Mouse (Mus musculus): ENCODE results near the gene Tmem262. TPM values are rescaled to one million over a fixed set of nuclear protein-coding genes. Genes with fewer than 3 reads are reported as not detected.

Gene Tmem262
- total and polyA plus RNA-seq, 3 experiments: not detected

DNA sequence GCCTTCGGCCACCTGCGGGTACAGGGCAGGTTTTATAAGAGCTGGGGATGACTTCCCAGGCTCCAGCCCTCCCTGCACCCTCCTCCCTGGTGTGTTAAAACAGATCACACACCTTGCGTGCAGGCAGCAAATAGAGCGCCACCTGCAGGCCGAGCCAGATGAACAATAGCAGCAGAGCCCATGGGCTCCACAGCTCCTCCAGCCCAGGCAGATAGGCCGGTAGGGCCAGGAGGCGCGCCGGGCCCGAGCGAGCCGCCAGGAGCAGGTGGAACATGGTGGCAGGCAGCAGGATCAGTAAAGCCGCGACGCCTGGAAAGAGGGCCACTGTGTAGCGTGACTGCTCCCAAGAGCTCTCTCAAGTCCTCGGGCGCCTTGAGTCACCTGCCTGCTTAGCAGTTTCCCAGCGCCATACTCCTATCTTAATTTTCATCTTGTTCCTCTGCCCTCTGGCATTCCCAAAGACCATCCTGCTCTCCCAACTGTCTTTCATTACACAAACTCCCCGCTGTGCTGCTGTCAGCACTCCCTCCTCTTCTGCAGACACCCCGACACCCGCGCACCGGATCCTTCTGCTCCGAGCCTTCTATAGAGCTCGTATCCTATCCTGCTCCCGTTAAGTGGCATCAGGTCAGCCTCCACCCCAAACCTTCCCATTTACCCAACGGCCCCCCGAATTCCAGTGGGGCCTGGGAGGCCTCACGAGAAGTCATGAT is 12.7 kb upstream of the Tmem262 start:
- Histone ChIP-seq H3K27me3 (ENCODE audit: insufficient read depth, low read length) (no peaks in the 10 kb centered on the region), H3K9me3 (replicated peaks) (no peaks in the 10 kb centered on the region), H3K4me1 (ENCODE audit: insufficient read depth, low read depth, low read length) (peaks cover 61% of the 10 kb centered on the region), H3K4me3 (ENCODE audit: low read depth, low read length) (peak overlapping the region; percentile 76), H3K36me3 (replicated peaks) (peaks cover 77% of the 10 kb centered on the region)
- DNase-seq (ENCODE audit: low spot score) (peak; percentile 88), ATAC-seq (ENCODE audit: extremely low read depth, insufficient number of reproducible peaks, low FRiP score, poor library complexity, severe bottlenecking) (peak; percentile 30; the same call in 1 of the 2 replicates)
- TF ChIP-seq TAL1 (conservative IDR thresholded peaks at IDR 0.05; ENCODE audit: low read depth, low read length): no peak
- TF ChIP-seq POLR2AphosphoS5 (IDR thresholded peaks at IDR 0.05; ENCODE audit: insufficient replicate concordance, low read depth, low read length): peak; percentile 6; the same call in 1 of the 2 replicates
- TF ChIP-seq CTCF (IDR thresholded peaks at IDR 0.05; ENCODE audit: low read depth, low read length): peak; percentile 56
- TF ChIP-seq GATA1 (IDR thresholded peaks at IDR 0.05; ENCODE audit: borderline replicate concordance, low read length): no peak
- TF ChIP-seq GATA2 (IDR thresholded peaks at IDR 0.05; ENCODE audit: borderline replicate concordance, low read depth, low read length): no peak

DNA sequence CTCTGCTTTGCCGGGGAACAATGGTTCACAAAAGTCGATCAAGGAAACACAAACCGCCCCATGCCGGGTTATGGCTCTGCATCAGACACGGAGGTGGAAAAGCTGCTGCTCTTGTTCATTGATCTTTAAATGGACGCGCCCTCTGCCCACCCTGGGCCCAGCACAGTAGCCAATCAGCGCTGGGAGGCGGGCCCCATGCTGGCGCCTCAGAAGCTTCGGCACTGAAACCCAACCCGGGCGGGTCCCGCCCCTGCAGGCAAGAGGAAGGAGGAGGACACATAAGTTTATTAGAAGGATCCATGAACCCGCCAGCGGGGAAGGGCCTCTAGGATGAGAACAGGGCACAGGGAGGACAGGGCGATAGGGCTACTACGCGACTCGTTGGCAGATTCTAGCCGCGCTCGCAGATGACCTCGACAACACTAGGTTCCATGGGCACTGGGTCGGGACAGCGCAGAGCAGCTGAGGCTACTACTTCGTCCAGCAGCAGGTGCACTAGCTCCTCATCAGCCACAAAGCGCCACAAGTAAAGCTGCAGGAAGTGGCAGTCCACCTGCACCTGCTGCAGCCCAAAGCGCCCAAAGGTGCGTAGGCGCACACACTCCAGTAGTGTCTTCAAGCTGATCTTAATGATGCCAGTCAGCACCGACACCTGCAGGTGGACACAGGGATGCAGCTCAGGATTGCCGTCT is 12.0 kb upstream of the Tmem262 start, which contains the start of gene Tm7sf2:
TSS of gene Tm7sf2 (minus strand) at position 650 of the 692 bp plus-strand sequence.
- H3K4me1 ChIP-seq (ENCODE audit: insufficient read depth, low read depth, low read length): peaks cover 54% of the 10 kb centered on the region
- peaks cover 75% of the 10 kb centered on the region for H3K36me3 ChIP-seq (replicated peaks)
- no peaks in the 10 kb centered on the region for H3K27me3 ChIP-seq (ENCODE audit: insufficient read depth, low read length)
- H3K9me3 ChIP-seq (replicated peaks): no peaks in the 10 kb centered on the region
- H3K4me3 ChIP-seq (ENCODE audit: low read depth, low read length): peak within 1 kb of the TSS; percentile 76
- no peak for TF ChIP-seq CTCF (IDR thresholded peaks at IDR 0.05; ENCODE audit: low read depth, low read length)
- no peak for TF ChIP-seq GATA2 (IDR thresholded peaks at IDR 0.05; ENCODE audit: borderline replicate concordance, low read depth, low read length)
- TF ChIP-seq GATA1 (IDR thresholded peaks at IDR 0.05; ENCODE audit: borderline replicate concordance, low read length): no peak
- peak; percentile 98 for DNase-seq (ENCODE audit: low spot score)
- ATAC-seq (ENCODE audit: extremely low read depth, insufficient number of reproducible peaks, low FRiP score, poor library complexity, severe bottlenecking): peak; percentile 92

DNA sequence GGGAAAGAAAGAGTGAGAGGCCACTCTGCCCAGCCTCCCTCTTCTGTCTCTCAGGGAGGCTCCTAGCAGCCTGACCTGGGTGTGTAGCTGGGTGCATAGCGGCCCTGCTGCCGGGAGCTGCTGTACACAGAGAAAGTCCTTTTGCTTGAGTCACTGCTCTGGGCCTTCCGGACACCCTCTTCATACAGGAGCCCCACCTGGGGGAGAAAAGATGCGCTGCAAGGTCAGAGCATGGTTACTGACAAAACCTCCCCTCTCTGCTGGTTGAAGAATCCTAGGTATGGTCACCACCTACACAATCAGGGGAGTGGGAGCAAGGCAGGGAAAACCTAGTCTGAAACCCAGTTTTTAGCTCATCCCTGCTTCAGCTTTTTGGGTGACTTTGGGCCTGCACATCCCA is 10.9 kb upstream of the Tmem262 start:
- Histone ChIP-seq H3K4me1 (ENCODE audit: insufficient read depth, low read depth, low read length) (peaks cover 43% of the 10 kb centered on the region), H3K27me3 (ENCODE audit: insufficient read depth, low read length) (no peaks in the 10 kb centered on the region), H3K4me3 (ENCODE audit: low read depth, low read length) (no peak overlapping the region), H3K9me3 (replicated peaks) (no peaks in the 10 kb centered on the region), H3K36me3 (replicated peaks) (peaks cover 75% of the 10 kb centered on the region)
- ATAC-seq (ENCODE audit: extremely low read depth, insufficient number of reproducible peaks, low FRiP score, poor library complexity, severe bottlenecking) (no peak), DNase-seq (ENCODE audit: low spot score) (no peak)
- no peak for TF ChIP-seq CTCF (IDR thresholded peaks at IDR 0.05; ENCODE audit: low read depth, low read length)
- no peak for TF ChIP-seq GATA1 (IDR thresholded peaks at IDR 0.05; ENCODE audit: borderline replicate concordance, low read length)
- TF ChIP-seq POLR2AphosphoS5 (IDR thresholded peaks at IDR 0.05; ENCODE audit: insufficient replicate concordance, low read depth, low read length): no peak
- TF ChIP-seq GATA2 (IDR thresholded peaks at IDR 0.05; ENCODE audit: borderline replicate concordance, low read depth, low read length): no peak
- no peak for TF ChIP-seq TAL1 (conservative IDR thresholded peaks at IDR 0.05; ENCODE audit: low read depth, low read length)

DNA sequence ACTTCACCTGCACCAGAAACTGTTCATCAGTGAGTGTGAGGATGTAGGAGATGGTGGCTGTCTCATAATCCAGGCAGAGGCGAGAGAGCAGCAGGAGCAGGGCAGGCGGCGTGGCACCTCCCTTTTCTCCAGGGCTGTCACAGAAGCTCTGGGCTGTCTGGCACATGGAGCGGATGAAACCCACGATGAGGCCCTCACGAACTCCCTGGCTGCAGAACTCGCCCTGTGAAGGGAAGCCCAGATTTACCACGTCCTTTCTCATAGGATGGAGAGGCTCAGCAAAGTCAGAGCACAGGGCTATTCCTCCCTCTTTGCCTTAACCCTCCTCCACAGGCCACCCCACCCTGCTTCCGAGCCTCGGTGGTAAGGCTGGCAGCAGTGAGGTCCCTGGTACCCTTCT is 10.0 kb upstream of the Tmem262 start:
- DNase-seq (ENCODE audit: low spot score): no peak
- no peak for ATAC-seq (ENCODE audit: extremely low read depth, insufficient number of reproducible peaks, low FRiP score, poor library complexity, severe bottlenecking)
- Histone ChIP-seq H3K27me3 (ENCODE audit: insufficient read depth, low read length) (no peaks in the 10 kb centered on the region), H3K4me1 (ENCODE audit: insufficient read depth, low read depth, low read length) (peaks cover 43% of the 10 kb centered on the region), H3K4me3 (ENCODE audit: low read depth, low read length) (no peak overlapping the region), H3K36me3 (replicated peaks) (peaks cover 80% of the 10 kb centered on the region), H3K9me3 (replicated peaks) (no peaks in the 10 kb centered on the region)
- TF ChIP-seq GATA2 (IDR thresholded peaks at IDR 0.05; ENCODE audit: borderline replicate concordance, low read depth, low read length) (no peak), TAL1 (conservative IDR thresholded peaks at IDR 0.05; ENCODE audit: low read depth, low read length) (no peak), GATA1 (IDR thresholded peaks at IDR 0.05; ENCODE audit: borderline replicate concordance, low read length) (no peak), CTCF (IDR thresholded peaks at IDR 0.05; ENCODE audit: low read depth, low read length) (no peak), POLR2AphosphoS5 (IDR thresholded peaks at IDR 0.05; ENCODE audit: insufficient replicate concordance, low read depth, low read length) (no peak)

DNA sequence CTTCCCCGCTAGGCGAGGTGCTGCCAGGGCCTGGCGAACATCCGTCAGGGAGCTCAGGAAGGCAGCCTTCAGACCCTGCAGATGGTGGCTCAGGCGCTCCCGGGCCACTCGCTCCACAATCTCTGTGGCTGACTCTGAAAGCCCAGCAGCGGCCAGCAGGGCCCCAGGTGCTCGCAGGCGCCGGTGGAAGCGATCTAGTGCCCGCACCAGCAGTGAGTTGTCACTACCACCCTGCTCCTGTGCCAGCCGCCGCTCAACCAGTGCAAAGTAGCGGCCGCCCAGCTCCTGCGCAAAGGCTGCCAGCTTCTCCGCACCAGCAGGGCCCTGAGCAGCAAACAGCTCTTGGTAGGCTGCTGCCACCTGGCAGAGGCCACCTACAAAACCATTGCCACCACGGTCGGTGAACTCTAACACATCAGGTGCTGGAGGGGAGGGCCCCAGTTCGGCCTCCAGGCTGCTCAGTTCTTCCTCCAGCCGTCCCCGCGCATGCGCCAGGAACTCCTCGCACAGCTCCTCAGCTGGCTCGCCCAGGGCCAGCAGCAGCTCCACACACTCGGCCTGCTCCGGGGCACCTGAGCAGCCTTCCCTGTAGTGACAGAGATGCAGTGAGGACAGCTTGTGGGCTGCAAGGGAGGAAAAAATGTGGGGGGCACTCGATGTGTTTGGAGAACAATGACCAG is 9.1 kb upstream of the Tmem262 start:
- Histone ChIP-seq H3K36me3 (replicated peaks) (peaks cover 82% of the 10 kb centered on the region), H3K4me3 (ENCODE audit: low read depth, low read length) (peak overlapping the region; percentile 3; the same call in 1 of the 2 replicates), H3K9me3 (replicated peaks) (no peaks in the 10 kb centered on the region), H3K4me1 (ENCODE audit: insufficient read depth, low read depth, low read length) (peaks cover 46% of the 10 kb centered on the region), H3K27me3 (ENCODE audit: insufficient read depth, low read length) (no peaks in the 10 kb centered on the region)
- DNase-seq (ENCODE audit: low spot score): no peak
- TF ChIP-seq GATA1 (IDR thresholded peaks at IDR 0.05; ENCODE audit: borderline replicate concordance, low read length) (no peak), TAL1 (conservative IDR thresholded peaks at IDR 0.05; ENCODE audit: low read depth, low read length) (no peak), CTCF (IDR thresholded peaks at IDR 0.05; ENCODE audit: low read depth, low read length) (no peak), POLR2AphosphoS5 (IDR thresholded peaks at IDR 0.05; ENCODE audit: insufficient replicate concordance, low read depth, low read length) (no peak), GATA2 (IDR thresholded peaks at IDR 0.05; ENCODE audit: borderline replicate concordance, low read depth, low read length) (no peak)
- no peak for ATAC-seq (ENCODE audit: extremely low read depth, insufficient number of reproducible peaks, low FRiP score, poor library complexity, severe bottlenecking)

DNA sequence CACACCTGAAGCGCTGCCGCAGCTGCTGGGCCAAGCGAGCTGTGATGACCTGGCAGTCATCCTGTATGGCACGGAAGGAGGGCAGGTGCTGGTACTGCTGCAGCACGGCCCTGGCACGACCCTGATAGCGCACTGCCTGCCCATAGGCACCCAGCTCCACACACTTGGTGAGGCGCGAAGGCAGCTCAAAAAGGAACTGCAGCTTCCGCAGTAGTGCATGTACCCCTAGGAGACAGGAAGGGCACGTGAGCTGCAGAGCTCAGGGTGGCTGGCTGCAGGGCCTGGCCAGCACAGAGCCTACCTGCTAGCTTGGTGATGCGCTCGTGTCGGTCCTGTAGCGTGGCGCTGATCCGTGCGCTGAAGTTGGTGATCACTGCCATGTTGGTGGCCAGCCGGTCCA is 8.6 kb upstream of the Tmem262 start:
- DNase-seq (ENCODE audit: low spot score) (no peak), ATAC-seq (ENCODE audit: extremely low read depth, insufficient number of reproducible peaks, low FRiP score, poor library complexity, severe bottlenecking) (no peak)
- TF ChIP-seq POLR2AphosphoS5 (IDR thresholded peaks at IDR 0.05; ENCODE audit: insufficient replicate concordance, low read depth, low read length) (no peak), CTCF (IDR thresholded peaks at IDR 0.05; ENCODE audit: low read depth, low read length) (no peak), GATA1 (IDR thresholded peaks at IDR 0.05; ENCODE audit: borderline replicate concordance, low read length) (no peak), GATA2 (IDR thresholded peaks at IDR 0.05; ENCODE audit: borderline replicate concordance, low read depth, low read length) (no peak), TAL1 (conservative IDR thresholded peaks at IDR 0.05; ENCODE audit: low read depth, low read length) (no peak)
- H3K36me3 ChIP-seq (replicated peaks): peaks cover 83% of the 10 kb centered on the region
- H3K4me3 ChIP-seq (ENCODE audit: low read depth, low read length): peak overlapping the region; percentile 3; the same call in 1 of the 2 replicates
- H3K4me1 ChIP-seq (ENCODE audit: insufficient read depth, low read depth, low read length): peaks cover 46% of the 10 kb centered on the region
- no peaks in the 10 kb centered on the region for H3K9me3 ChIP-seq (replicated peaks)
- no peaks in the 10 kb centered on the region for H3K27me3 ChIP-seq (ENCODE audit: insufficient read depth, low read length)

Data from G1E (cell line).